In genomic region chr5:112273746-112274463, GRCm38 (mm10) we compare ENCODE assay signal across 18 mouse cellular contexts. TPM values are rescaled to one million over a fixed set of nuclear protein-coding genes. Genes with fewer than 3 reads are reported as not detected.
DNase-seq lines count a peak whose midpoint lies in the region; ATAC-seq and TF ChIP-seq lines count a peak whose summit lies in the region.
"Had no signal": no experiment of that assay in that cellular context is flagged by ENCODE, and none has a peak within 500 bp of the region (broad histone marks: within the 10 kb centered on the region; RNA-seq: fewer than 3 reads in every experiment).

No protein-coding gene starts in this region.

- TF ChIP-seq CTCF in cerebellum, adult 2 months (IDR thresholded peaks at IDR 0.05; ENCODE audit: borderline replicate concordance, insufficient read depth, low read depth, low read length), result no peak

- H3K27me3 ChIP-seq in kidney, embryonic 15.5 days, result 0 out of 2 replicates have a peak, but pooled peaks cover 6% of the 10 kb centered on the region
- H3K27me3 ChIP-seq in kidney, embryonic 16.5 days (ENCODE audit: insufficient read depth, low read length), result no peaks in the 10 kb centered on the region
- H3K27me3 ChIP-seq in cerebellum, adult 2 months (ENCODE audit: control insufficient read depth, insufficient read depth, low read length), result no peaks in the 10 kb centered on the region

- H3K27ac ChIP-seq in kidney, embryonic 15.5 days, result 0 out of 2 replicates have a peak overlapping the region, but pooled peaks have one; percentile 5
- H3K27ac ChIP-seq in kidney, embryonic 16.5 days (ENCODE audit: low read length), result no peak overlapping the region
- H3K27ac ChIP-seq in cerebellum, adult 2 months (ENCODE audit: insufficient read depth, low read length), result no peak overlapping the region
- H3K27ac ChIP-seq: intestine, embryonic 15.5 days; liver, embryonic 12.5 days had no signal

- H3K4me3 ChIP-seq in kidney, embryonic 15.5 days (replicated peaks), result no peak overlapping the region
- H3K4me3 ChIP-seq in kidney, embryonic 16.5 days (ENCODE audit: low read length), result no peak overlapping the region
- no peak overlapping the region for H3K4me3 ChIP-seq in cerebellum, adult 2 months (replicated peaks; ENCODE audit: insufficient read depth, low read depth, low read length)
- H3K4me3 ChIP-seq: erythroblast, embryonic 14.5 days; heart, embryonic 12.5 days; intestine, embryonic 15.5 days; liver, embryonic 12.5 days had no signal

- DNase-seq in B cell, adult 2 months, result peak; percentile 74 to 78
- peak; percentile 88 for DNase-seq in T-cell, adult 2 months (ENCODE audit: low spot score)
- DNase-seq in right cerebral cortex, postnatal 25 days, result no peak
- no peak for DNase-seq in cerebellum, adult 2 months
- DNase-seq: adrenal gland, postnatal 14 days; gastrocnemius, postnatal 25 days; lung, postnatal 10 days; right cerebral cortex, postnatal 4 days had no signal

- no peak for ATAC-seq in kidney, embryonic 15.5 days (replicated peaks; ENCODE audit: low FRiP score)
- no peak for ATAC-seq in kidney, embryonic 16.5 days (ENCODE audit: low FRiP score, low TSS enrichment)
- peak; percentile 17; the same call in 1 of the 2 replicates for ATAC-seq in neutrophil, adult 5-6 weeks (ENCODE audit: extremely low read depth, insufficient number of reproducible peaks, low FRiP score, poor library complexity, severe bottlenecking)
- ATAC-seq: forebrain, embryonic 16.5 days; intestine, embryonic 15.5 days; liver, embryonic 12.5 days had no signal

- peaks cover 74% of the 10 kb centered on the region for H3K4me1 ChIP-seq in kidney, embryonic 15.5 days
- H3K4me1 ChIP-seq in kidney, embryonic 16.5 days (ENCODE audit: insufficient read depth, low read length), result peaks cover 49% of the 10 kb centered on the region
- peaks cover 14% of the 10 kb centered on the region for H3K4me1 ChIP-seq in cerebellum, adult 2 months (ENCODE audit: control insufficient read depth, insufficient read depth, low read length)

- H3K9ac ChIP-seq in kidney, embryonic 15.5 days, result no peak overlapping the region
- no peak overlapping the region for H3K9ac ChIP-seq in kidney, embryonic 16.5 days (replicated peaks; ENCODE audit: low read length)
- H3K9ac ChIP-seq: heart, embryonic 12.5 days; intestine, embryonic 15.5 days; liver, embryonic 12.5 days had no signal

- no peak overlapping the region for H3K4me2 ChIP-seq in kidney, embryonic 15.5 days
- no peak overlapping the region for H3K4me2 ChIP-seq in kidney, embryonic 16.5 days (replicated peaks; ENCODE audit: low read depth, low read length)
- H3K4me2 ChIP-seq: heart, embryonic 12.5 days; intestine, embryonic 15.5 days; liver, embryonic 12.5 days had no signal

- TF ChIP-seq POLR2A in cerebellum, adult 2 months (IDR thresholded peaks at IDR 0.05; ENCODE audit: borderline replicate concordance, insufficient read depth, low read length), result no peak

- H3K36me3 ChIP-seq in kidney, embryonic 15.5 days, result no peaks in the 10 kb centered on the region
- H3K36me3 ChIP-seq in kidney, embryonic 16.5 days (ENCODE audit: insufficient read depth, low read length), result no peaks in the 10 kb centered on the region
- H3K36me3 ChIP-seq: heart, embryonic 12.5 days; intestine, embryonic 15.5 days; liver, embryonic 12.5 days had no signal

- 39% methylated on average over 2 of the region's 2 CpGs for WGBS in kidney, embryonic 15.5 days
- 39% methylated on average over 2 of the region's 2 CpGs for WGBS in kidney, embryonic 16.5 days
- WGBS in cerebellum, adult 2 months, result 59% methylated on average over 2 of the region's 2 CpGs

- no peaks in the 10 kb centered on the region for H3K9me3 ChIP-seq in kidney, embryonic 15.5 days (replicated peaks)
- no peaks in the 10 kb centered on the region for H3K9me3 ChIP-seq in kidney, embryonic 16.5 days (ENCODE audit: low read length)
- H3K9me3 ChIP-seq: heart, embryonic 12.5 days; intestine, embryonic 15.5 days; liver, embryonic 12.5 days had no signal

RNA-seq across cellular contexts. Expression of gene Tpst2, which starts 2.6 kb away (rescaled TPM):
- 53.4 and 60.0 TPM in 2 replicates for polyA plus RNA-seq in kidney, embryonic 15.5 days (2015; fragmentation: Nextera tagmentation; extraction: Ambion mirVana)
- polyA plus RNA-seq in kidney, embryonic 16.5 days (2015; fragmentation: Nextera tagmentation; extraction: Ambion mirVana), result 65.8 and 68.7 TPM in 2 replicates
- 46.1 and 53.4 TPM in 2 replicates for total RNA-seq in neutrophil, adult 5-6 weeks (2017)
- 30.3 and 35.2 TPM in 2 replicates for polyA plus RNA-seq in cerebellum, adult 2 months (2012; rRNA removed)

RNA-seq across cellular contexts. Expression of gene Crybb1, which starts 18.3 kb away (rescaled TPM):
- polyA plus RNA-seq in kidney, embryonic 15.5 days (2015; fragmentation: Nextera tagmentation; extraction: Ambion mirVana), result 2.1 and 2.4 TPM in 2 replicates
- polyA plus RNA-seq in kidney, embryonic 16.5 days (2015; fragmentation: Nextera tagmentation; extraction: Ambion mirVana), result 2.7 and 4.0 TPM in 2 replicates
- total RNA-seq in neutrophil, adult 5-6 weeks (2017), result not detected in 2 replicates
- polyA plus RNA-seq in cerebellum, adult 2 months (2012; rRNA removed), result 1.3 and 1.9 TPM in 2 replicates
- total RNA-seq: hematopoietic stem cell, adult 5-6 weeks; monocyte, adult 5-6 weeks had no signal
- polyA plus RNA-seq: erythroblast, embryonic 14.5 days had no signal

RNA-seq across cellular contexts. Expression of gene Cryba4, which starts 21.6 kb away (rescaled TPM):
- 0.99 and 1.1 TPM in 2 replicates for polyA plus RNA-seq in kidney, embryonic 15.5 days (2015; fragmentation: Nextera tagmentation; extraction: Ambion mirVana)
- 0.58 and 0.81 TPM in 2 replicates for polyA plus RNA-seq in kidney, embryonic 16.5 days (2015; fragmentation: Nextera tagmentation; extraction: Ambion mirVana)
- total RNA-seq in neutrophil, adult 5-6 weeks (2017), result 1.2 and 2.9 TPM in 2 replicates
- polyA plus RNA-seq in cerebellum, adult 2 months (2012; rRNA removed), result 0.51 and 0.52 TPM in 2 replicates
- total RNA-seq: hematopoietic stem cell, adult 5-6 weeks had no signal
- polyA plus RNA-seq: erythroblast, embryonic 14.5 days had no signal

RNA-seq across cellular contexts. Expression of gene Tfip11, which starts 52.3 kb away (rescaled TPM):
- 30.5 and 33.8 TPM in 2 replicates for polyA plus RNA-seq in kidney, embryonic 15.5 days (2015; fragmentation: Nextera tagmentation; extraction: Ambion mirVana)
- polyA plus RNA-seq in kidney, embryonic 16.5 days (2015; fragmentation: Nextera tagmentation; extraction: Ambion mirVana), result 36.7 and 37.8 TPM in 2 replicates
- total RNA-seq in neutrophil, adult 5-6 weeks (2017), result 25.7 and 34.3 TPM in 2 replicates
- polyA plus RNA-seq in cerebellum, adult 2 months (2012; rRNA removed), result 48.2 and 50.8 TPM in 2 replicates

Comparison
In these comparisons a context has a peak if more than half of its experiments do, and no peak if none do; other contexts are left out.
1. DNase-seq: peak in B cell, adult 2 months (2 of 2) and T-cell, adult 2 months (single experiment); none in right cerebral cortex, postnatal 25 days (single experiment) and cerebellum, adult 2 months (0 of 2).